Mouse (Mus musculus): ENCODE measurements around the gene Klk14.

GRCm38 (mm10) chr7:43662804-43663203 is 27.4 kb upstream of the Klk14 start:
- TF ChIP-seq CTCF (IDR thresholded peaks at IDR 0.05; ENCODE audit: low read depth, low read length) (no peak), POLR2A (IDR thresholded peaks at IDR 0.05; ENCODE audit: insufficient read depth, low read length) (no peak)
